Mouse (Mus musculus) left cerebral cortex, adult 2 months (tissue): ENCODE results near the gene Junb. TPM values are rescaled to one million over a fixed set of nuclear protein-coding genes. Genes with fewer than 3 reads are reported as not detected.

Experiments
- DNase-seq, 2 experiments: peaks; one replicate each; pipeline ENCODE4 v3.0.0; 2021 to 2022; ENCODE audit warnings: low spot score in 2 of 2, mixed read lengths in 1 of 2; ENCODE audit errors: extremely low spot score in 1 of 2
- H3K27ac ChIP-seq: fragments of 200-600 bp; 2 replicates; pipeline ENCODE4 v1.8.1; 2022
- H3K4me3 ChIP-seq: fragments of 200-600 bp; 2 replicates; pipeline ENCODE4 v1.8.1; 2022
- CTCF ChIP-seq: fragments of 200-600 bp; IDR thresholded peaks from 2 replicates; pipeline ENCODE4 v1.8.1; 2022; ENCODE audit warnings: antibody characterized with exemption, mild to moderate bottlenecking, moderate library complexity
- intact Hi-C: fragments of 180-260 bp; cut with DNase I; formaldehyde crosslinking; loops from one replicate; pipeline ENCODE4 v1.15.1; 2025
- total RNA-seq, 2 experiments: library from RNA; stranded (reverse); gene quantifications; 2 replicates each; pipeline ENCODE4 v1.2.3; 2021

Gene Junb
- total RNA-seq, 2 experiments from 2014 or later = 99.5 to 145 TPM

GRCm38 (mm10) chr8:85013230-85013840 is 34.8 kb upstream of the Junb start:
- TF ChIP-seq CTCF = peak; percentile 80
- Histone ChIP-seq H3K4me3 (peak overlapping the region; percentile 55), H3K27ac (no peak overlapping the region)
- intact Hi-C loops = no loop called here
- peak; percentile 77 to 80 for DNase-seq

- H3K4me3 ChIP-seq = no peak overlapping the region
- no peak for TF ChIP-seq CTCF
- DNase-seq = no peak
- intact Hi-C loops = no loop called here
- no peak overlapping the region for H3K27ac ChIP-seq
Measured at GRCm38 (mm10) chr8:85011242-85011641, 32.7 kb upstream of the Junb start.

GRCm38 (mm10) chr8:85007686-85008085 is 29.2 kb upstream of the Junb start:
- no peak overlapping the region for H3K27ac ChIP-seq
- TF ChIP-seq CTCF = peak; percentile 31
- no peak overlapping the region for H3K4me3 ChIP-seq
- intact Hi-C loops = no loop called here
- no peak for DNase-seq

GRCm38 (mm10) chr8:84997649-84998295 is 19.3 kb upstream of the Junb start:
- H3K27ac ChIP-seq = no peak overlapping the region
- no peak overlapping the region for H3K4me3 ChIP-seq
- intact Hi-C loops = no loop called here
- peak; percentile 97 for TF ChIP-seq CTCF
- DNase-seq = peak; percentile 87 to 94

- no peak overlapping the region for H3K4me3 ChIP-seq
- no peak for TF ChIP-seq CTCF
Measured at GRCm38 (mm10) chr8:84996978-84997377, 18.5 kb upstream of the Junb start.

GRCm38 (mm10) chr8:84995680-84996079 is 17.2 kb upstream of the Junb start:
- intact Hi-C loops = no loop called here
- Histone ChIP-seq H3K27ac (no peak overlapping the region), H3K4me3 (no peak overlapping the region)
- TF ChIP-seq CTCF = no peak
- DNase-seq = no peak

More at GRCm38 (mm10) chr8:84996978-84997377, 18.5 kb upstream of the Junb start:
- H3K27ac ChIP-seq = no peak overlapping the region
- intact Hi-C loops = no loop called here
- no peak for DNase-seq

GRCm38 (mm10) chr8:84994375-84994774 is 15.9 kb upstream of the Junb start:
- DNase-seq = no peak
- Histone ChIP-seq H3K27ac (no peak overlapping the region), H3K4me3 (no peak overlapping the region)
- intact Hi-C loops = no loop called here
- no peak for TF ChIP-seq CTCF

GRCm38 (mm10) chr8:84990836-84991235 is 12.3 kb upstream of the Junb start:
- no peak for DNase-seq
- no peak for TF ChIP-seq CTCF
- H3K4me3 ChIP-seq = peak overlapping the region; percentile 71
- intact Hi-C loops = loop anchor here (1.0 kb wide), 1 partner anchor 17 kb away; no protein-coding TSS in a partner anchor
- H3K27ac ChIP-seq = peak overlapping the region; percentile 54

GRCm38 (mm10) chr8:84990349-84990748 is 11.8 kb upstream of the Junb start, which contains the start of gene Hook2:
TSS of gene Hook2 (plus strand) at chr8:84990603.
- peak; percentile 70 for TF ChIP-seq CTCF
- peak within 1 kb of the TSS; percentile 71 for H3K4me3 ChIP-seq
- DNase-seq = peak; percentile 95 to 96
- peak within 1 kb of the TSS; percentile 82 for H3K27ac ChIP-seq
- intact Hi-C loops = loop anchor here (1.0 kb wide), 1 partner anchor 16 kb away; no protein-coding TSS in a partner anchor

- peak; percentile 66 for TF ChIP-seq CTCF
- Histone ChIP-seq H3K4me3 (peak overlapping the region; percentile 71), H3K27ac (peak overlapping the region; percentile 82)
- intact Hi-C loops = loop anchor here (1.0 kb wide), 1 partner anchor 16 kb away; no protein-coding TSS in a partner anchor
- peak; percentile 86 to 88 for DNase-seq
Measured at GRCm38 (mm10) chr8:84989810-84990209, 11.3 kb upstream of the Junb start.

- intact Hi-C loops = no loop called here
- H3K27ac ChIP-seq = peak overlapping the region; percentile 82
- H3K4me3 ChIP-seq = peak overlapping the region; percentile 71; the same call in 1 of the 2 replicates
- DNase-seq = no peak
- no peak for TF ChIP-seq CTCF
Measured at GRCm38 (mm10) chr8:84989311-84989731, 10.8 kb upstream of the Junb start.

- no peak overlapping the region for H3K4me3 ChIP-seq
- TF ChIP-seq CTCF = no peak
- intact Hi-C loops = no loop called here
- no peak overlapping the region for H3K27ac ChIP-seq
- no peak for DNase-seq
Measured at GRCm38 (mm10) chr8:84987903-84988302, 9.4 kb upstream of the Junb start.
